Mouse (Mus musculus): ENCODE results near the gene Golt1a.

DNA sequence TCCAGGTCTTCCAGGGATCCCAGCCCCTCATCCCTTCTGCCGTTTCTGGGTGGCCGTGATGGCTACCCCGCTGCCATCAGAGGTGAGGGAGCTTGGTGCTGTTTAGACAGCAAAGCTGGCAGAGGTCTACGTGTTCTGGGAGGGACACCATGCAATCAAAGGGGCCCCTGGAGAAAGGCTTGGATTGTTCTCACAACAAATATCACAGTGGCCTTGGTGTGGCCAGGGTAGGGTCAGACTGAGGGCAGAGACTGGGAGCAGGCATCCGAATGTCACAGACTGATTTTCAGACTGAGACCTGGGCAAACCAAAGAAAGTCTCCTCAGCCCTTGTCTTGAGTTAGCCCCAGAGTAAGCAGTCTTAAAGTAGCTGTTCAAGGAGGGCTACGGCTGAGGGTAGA is 61.8 kb downstream of the Golt1a start:
- no peak for TF ChIP-seq CTCF (IDR thresholded peaks at IDR 0.05; ENCODE audit: control insufficient read depth, insufficient read depth, insufficient read length)
- no peak for TF ChIP-seq MYOG (IDR thresholded peaks at IDR 0.05; ENCODE audit: control insufficient read depth, extremely low read depth, insufficient read length)
